Mouse (Mus musculus) stomach, embryonic 16.5 days (tissue): ENCODE measurements at regions not wholly inside any gene's neighbourhood (a gene's known extent, or its start where the extent isn't known, plus 50 kb on each side); places are given as distances from the start of the nearest gene placed in this dataset.

Experiments
- ATAC-seq: fragments of 200-750 bp; cut with Nextera tagmentation; 2 replicates; pipeline ENCODE4 v1.8.0; 2017; ENCODE audit warnings: moderate number of reproducible peaks, moderate TSS enrichment; ENCODE audit not compliant: insufficient read depth, low FRiP score
- H3K27ac ChIP-seq: fragments of 300-500 bp; sonication (generic); 2 replicates; pipeline ENCODE4 v1.5.1; 2014; ENCODE audit warnings: low read length
- H3K27me3 ChIP-seq: fragments of 300-500 bp; sonication (generic); 2 replicates; pipeline ENCODE4 v1.6.1; 2014; ENCODE audit warnings: low read length, control low read depth, mixed read lengths; ENCODE audit not compliant: control insufficient read depth, insufficient read depth
- H3K36me3 ChIP-seq: fragments of 300-500 bp; sonication (generic); 2 replicates; pipeline ENCODE4 v1.6.1; 2014; ENCODE audit warnings: low read length; ENCODE audit not compliant: control insufficient read depth, insufficient read depth
- H3K4me1 ChIP-seq: fragments of 300-500 bp; sonication (generic); 2 replicates; pipeline ENCODE4 v1.6.1; 2014; ENCODE audit warnings: low read length, control low read depth, mixed read lengths; ENCODE audit not compliant: control insufficient read depth, insufficient read depth
- H3K4me2 ChIP-seq: fragments of 300-500 bp; sonication (generic); 2 replicates; pipeline ENCODE4 v1.6.1; 2014; ENCODE audit warnings: low read depth, low read length, mixed read lengths
- H3K4me3 ChIP-seq: fragments of 300-500 bp; sonication (generic); replicated peaks from 2 replicates; pipeline ENCODE4 v1.5.1; 2014; ENCODE audit warnings: mild to moderate bottlenecking, low read length
- H3K9ac ChIP-seq: fragments of 300-500 bp; sonication (generic); 2 replicates; pipeline ENCODE4 v1.6.1; 2014; ENCODE audit warnings: low read length
- H3K9me3 ChIP-seq: fragments of 300-500 bp; sonication (generic); replicated peaks from 2 replicates; pipeline ENCODE4 v1.6.1; 2016; ENCODE audit warnings: low read length, control low read depth; ENCODE audit not compliant: control insufficient read depth
- WGBS: fragments of 180-500 bp; shearing (Covaris S2); extraction: QIAGEN DNeasy Blood & Tissue Kit; methylation state at CpG from one replicate; pipeline ENCODE4 v1.1.7; 2014; 5-methylcytosine and 5-hydroxymethylcytosine counted together

- no peaks in the 10 kb centered on the region for H3K27me3 ChIP-seq
- no peak for ATAC-seq
Measured at GRCm38 (mm10) chr15:62171632-62172031, 1248.8 kb upstream of the A1bg start.

GRCm38 (mm10) chr15:62171167-62171566, 1248.4 kb upstream of the A1bg start:
- Histone ChIP-seq H3K9ac (no peak overlapping the region), H3K4me1 (no peaks in the 10 kb centered on the region), H3K4me3 (no peak overlapping the region), H3K27ac (no peak overlapping the region), H3K36me3 (no peaks in the 10 kb centered on the region), H3K27me3 (no peaks in the 10 kb centered on the region), H3K9me3 (no peaks in the 10 kb centered on the region), H3K4me2 (no peak overlapping the region)
- WGBS = 51% methylated on average over 2 of the region's 2 CpGs
- no peak for ATAC-seq

More at GRCm38 (mm10) chr15:62171632-62172031, 1248.8 kb upstream of the A1bg start:
- no peak overlapping the region for H3K9ac ChIP-seq
- no peaks in the 10 kb centered on the region for H3K4me1 ChIP-seq
- 46% methylated on average over 7 of the region's 7 CpGs for WGBS
- no peak overlapping the region for H3K4me3 ChIP-seq
- H3K36me3 ChIP-seq = no peaks in the 10 kb centered on the region
- no peak overlapping the region for H3K27ac ChIP-seq
- H3K4me2 ChIP-seq = no peak overlapping the region
- H3K9me3 ChIP-seq = no peaks in the 10 kb centered on the region

GRCm38 (mm10) chr15:62170337-62170736, 1247.5 kb upstream of the A1bg start:
- WGBS = 96% methylated on average over 4 of the region's 4 CpGs
- Histone ChIP-seq H3K4me1 (no peaks in the 10 kb centered on the region), H3K9ac (no peak overlapping the region), H3K4me3 (no peak overlapping the region), H3K27ac (no peak overlapping the region), H3K36me3 (no peaks in the 10 kb centered on the region), H3K27me3 (no peaks in the 10 kb centered on the region), H3K9me3 (no peaks in the 10 kb centered on the region), H3K4me2 (no peak overlapping the region)
- no peak for ATAC-seq

GRCm38 (mm10) chr15:62169591-62170019, 1246.8 kb upstream of the A1bg start:
- no peaks in the 10 kb centered on the region for H3K4me1 ChIP-seq
- H3K36me3 ChIP-seq = no peaks in the 10 kb centered on the region
- no peak overlapping the region for H3K27ac ChIP-seq
- H3K4me3 ChIP-seq = no peak overlapping the region
- H3K9ac ChIP-seq = no peak overlapping the region
- no peaks in the 10 kb centered on the region for H3K27me3 ChIP-seq
- 93% methylated on average over 3 of the region's 3 CpGs for WGBS
- no peaks in the 10 kb centered on the region for H3K9me3 ChIP-seq
- H3K4me2 ChIP-seq = no peak overlapping the region
- ATAC-seq = no peak

- Histone ChIP-seq H3K27me3 (no peaks in the 10 kb centered on the region), H3K4me2 (no peak overlapping the region), H3K27ac (no peak overlapping the region), H3K4me3 (no peak overlapping the region), H3K9ac (no peak overlapping the region), H3K4me1 (no peaks in the 10 kb centered on the region), H3K9me3 (no peaks in the 10 kb centered on the region), H3K36me3 (no peaks in the 10 kb centered on the region)
- ATAC-seq = no peak
- WGBS = 90% methylated on average over 8 of the region's 8 CpGs
Measured at GRCm38 (mm10) chr15:62168958-62169590, 1246.3 kb upstream of the A1bg start.

GRCm38 (mm10) chr15:62168522-62168921, 1245.7 kb upstream of the A1bg start:
- Histone ChIP-seq H3K4me2 (no peak overlapping the region), H3K4me3 (no peak overlapping the region), H3K9me3 (no peaks in the 10 kb centered on the region), H3K36me3 (no peaks in the 10 kb centered on the region), H3K27me3 (no peaks in the 10 kb centered on the region), H3K9ac (no peak overlapping the region), H3K27ac (no peak overlapping the region), H3K4me1 (no peaks in the 10 kb centered on the region)
- ATAC-seq = no peak
- 91% methylated on average over 2 of the region's 2 CpGs for WGBS

GRCm38 (mm10) chr15:62166786-62167185, 1244.0 kb upstream of the A1bg start:
- H3K4me1 ChIP-seq = no peaks in the 10 kb centered on the region
- H3K27ac ChIP-seq = no peak overlapping the region
- H3K4me2 ChIP-seq = no peak overlapping the region
- H3K9me3 ChIP-seq = no peaks in the 10 kb centered on the region
- no peak for ATAC-seq
- H3K36me3 ChIP-seq = no peaks in the 10 kb centered on the region
- no peaks in the 10 kb centered on the region for H3K27me3 ChIP-seq
- H3K4me3 ChIP-seq = no peak overlapping the region
- WGBS = 88% methylated on average over 5 of the region's 5 CpGs
- H3K9ac ChIP-seq = no peak overlapping the region

- no peak overlapping the region for H3K27ac ChIP-seq
- no peak for ATAC-seq
- H3K4me2 ChIP-seq = no peak overlapping the region
- no peak overlapping the region for H3K4me3 ChIP-seq
- no peak overlapping the region for H3K9ac ChIP-seq
- no peaks in the 10 kb centered on the region for H3K9me3 ChIP-seq
- 86% methylated on average over 10 of the region's 10 CpGs for WGBS
- no peaks in the 10 kb centered on the region for H3K36me3 ChIP-seq
- H3K4me1 ChIP-seq = no peaks in the 10 kb centered on the region
- no peaks in the 10 kb centered on the region for H3K27me3 ChIP-seq
Measured at GRCm38 (mm10) chr15:62165826-62166500, 1243.2 kb upstream of the A1bg start.

- no peaks in the 10 kb centered on the region for H3K27me3 ChIP-seq
- no peak overlapping the region for H3K4me3 ChIP-seq
- H3K4me1 ChIP-seq = no peaks in the 10 kb centered on the region
- H3K4me2 ChIP-seq = no peak overlapping the region
- H3K9ac ChIP-seq = no peak overlapping the region
- H3K27ac ChIP-seq = no peak overlapping the region
- no peaks in the 10 kb centered on the region for H3K36me3 ChIP-seq
- no peaks in the 10 kb centered on the region for H3K9me3 ChIP-seq
- 91% methylated on average over 9 of the region's 9 CpGs for WGBS
- no peak for ATAC-seq
Measured at GRCm38 (mm10) chr15:62164766-62165410, 1242.1 kb upstream of the A1bg start.
